Mouse (Mus musculus) adrenal gland, adult 2 months (tissue): ENCODE measurements around the gene Tceanc. TPM values are rescaled to one million over a fixed set of nuclear protein-coding genes. Genes with fewer than 3 reads are reported as not detected.

Source experiments
- DNase-seq: peaks from one replicate; pipeline ENCODE4 v3.0.0; 2021
- long read RNA-seq: library from polyadenylated mRNA; stranded (forward); transcript quantifications from one replicate; pipeline ENCODE4 v2.0.0, GENCODE M21; 2021
- polyA plus RNA-seq: library from polyadenylated mRNA; depleted of rRNA; stranded (reverse); fragments of >200 nt; gene quantifications from 2 replicates; pipeline ENCODE4 v1.2.3, GENCODE M21; 2012; rRNA removed
- total RNA-seq, 2 experiments: library from RNA; stranded (reverse); gene quantifications; 2 replicates each; pipeline ENCODE4 v1.2.3; 2021

Tceanc gene
- total RNA-seq, result 1 to 10 TPM; 2.9 to 4.7 TPM
- 0.84 and 1.0 TPM in 2 replicates for polyA plus RNA-seq
- long read RNA-seq, full-length matches to known transcripts, result 1 of 1 reads
- long read RNA-seq, partial matches to known transcripts, result 0 of 1 reads
- long read RNA-seq, other reads (novel, unspliced or antisense), result 0 of 1 reads

- DNase-seq, result no peak
These were observed at the start of gene Tceanc for GRCm38 (mm10) chrX:166518345-166518744. TSS of gene Tceanc (minus strand) at chrX:166518567.

- no peak for DNase-seq
These were observed 47.6 kb upstream of the Tceanc start for GRCm38 (mm10) chrX:166565983-166566382.

GRCm38 (mm10) chrX:166565401-166565800 lies 47.0 kb upstream of the Tceanc start:
- DNase-seq, result no peak

GRCm38 (mm10) chrX:166564900-166565299 lies 46.5 kb upstream of the Tceanc start:
- DNase-seq, result peak; percentile 14

GRCm38 (mm10) chrX:166559333-166559732 lies 41.0 kb upstream of the Tceanc start:
- DNase-seq, result peak; percentile 27

- DNase-seq, result no peak
These were observed 34.0 kb upstream of the Tceanc start for GRCm38 (mm10) chrX:166552355-166552754.

- DNase-seq, result no peak
These were observed 28.1 kb upstream of the Tceanc start for GRCm38 (mm10) chrX:166546495-166546894.

- no peak for DNase-seq
These were observed 16.8 kb upstream of the Tceanc start for GRCm38 (mm10) chrX:166535138-166535537.

DNA sequence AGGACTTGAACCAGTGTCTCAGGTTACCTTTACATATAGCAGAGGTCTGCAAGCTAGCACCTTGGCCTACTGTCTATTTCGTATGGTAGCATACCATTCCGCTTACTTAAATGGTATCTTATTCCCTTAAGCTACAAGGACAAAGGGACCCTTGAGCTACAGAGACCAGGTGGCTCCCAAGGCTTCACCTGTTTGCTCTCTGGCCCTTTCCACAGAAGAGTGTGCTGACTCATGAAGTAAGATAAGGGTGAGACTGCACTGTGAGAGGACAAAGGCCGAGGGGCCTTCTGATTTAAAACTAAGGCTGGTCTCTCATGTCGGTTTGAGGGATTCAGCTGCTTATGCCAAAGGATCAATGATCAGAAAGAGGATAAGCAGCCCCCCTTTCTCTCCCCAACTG lies 15.1 kb upstream of the Tceanc start:
- no peak for DNase-seq

GRCm38 (mm10) chrX:166531671-166532070 lies 13.3 kb upstream of the Tceanc start:
- no peak for DNase-seq

DNA sequence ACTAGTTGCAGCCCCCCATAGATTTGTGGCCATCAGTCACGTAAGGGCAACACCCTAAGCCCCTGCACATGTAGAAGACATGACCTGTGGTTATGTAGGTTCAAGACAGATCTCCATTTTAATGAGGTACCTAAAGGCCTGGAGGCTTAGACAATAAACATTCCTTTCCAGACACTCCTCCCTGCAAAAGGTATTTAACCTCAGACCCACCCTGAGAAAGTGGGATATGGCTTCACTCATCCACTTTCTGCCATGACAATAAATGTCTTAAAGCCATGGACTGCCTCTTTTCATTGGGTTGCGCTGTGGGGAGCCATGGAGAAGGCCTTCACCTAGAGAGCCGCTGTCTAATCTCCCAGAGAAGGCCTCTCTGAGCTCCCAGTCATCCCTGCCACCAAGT lies 9.8 kb upstream of the Tceanc start:
- no peak for DNase-seq

DNA sequence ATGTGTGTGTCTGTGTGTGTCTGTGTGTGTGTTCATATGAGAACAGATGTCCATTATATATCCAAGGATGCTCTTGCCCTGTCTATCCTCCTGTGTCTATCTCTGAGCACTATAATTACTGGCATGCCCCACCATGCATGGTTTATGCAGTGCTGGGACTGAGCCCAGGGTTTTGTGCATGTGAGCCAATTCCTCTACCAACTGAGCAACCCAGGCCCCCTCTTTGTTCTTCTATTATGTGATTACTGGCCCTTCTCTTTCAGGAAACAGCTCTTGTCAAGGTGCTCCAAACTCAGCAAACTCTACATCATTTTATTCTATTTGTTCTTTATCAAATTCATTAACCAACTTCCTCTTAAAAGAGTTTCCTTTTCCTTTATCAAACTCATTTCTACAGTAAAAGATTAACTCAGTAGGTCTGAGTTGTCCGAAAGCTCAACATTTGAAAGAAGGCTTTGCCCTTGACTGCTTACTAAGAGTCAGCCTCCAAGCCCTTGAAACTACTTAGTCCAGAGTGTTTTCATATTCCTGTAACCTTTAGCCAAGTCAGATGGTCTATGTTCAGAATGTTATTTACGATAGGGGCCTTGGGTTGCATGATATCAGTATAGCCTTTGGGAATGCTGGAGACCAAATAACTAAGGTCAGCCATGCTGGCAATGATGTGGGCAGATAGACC lies 7.4 kb upstream of the Tceanc start:
- DNase-seq, result peak; percentile 31

DNA sequence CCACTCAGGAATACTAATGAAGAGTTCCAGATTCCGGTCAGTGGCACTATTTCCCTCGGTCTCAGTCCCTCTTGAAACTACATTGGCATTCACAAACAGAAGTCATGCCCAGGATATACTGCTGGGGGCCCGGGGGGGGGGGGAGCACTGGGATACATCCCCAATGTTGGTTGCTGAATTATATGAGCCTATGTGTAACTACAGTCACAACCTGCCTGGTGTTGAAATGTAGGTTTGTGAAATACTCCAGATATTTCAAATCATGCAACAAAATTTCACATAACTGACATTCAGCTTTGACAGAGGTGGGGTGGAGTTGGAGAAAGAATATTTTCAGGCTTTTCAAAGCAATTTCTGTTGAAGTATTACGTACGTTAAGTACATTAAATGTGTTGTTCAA lies 2.4 kb upstream of the Tceanc start:
- no peak for DNase-seq

- DNase-seq, result peak; percentile 63
These were observed 1.7 kb downstream of the Tceanc start for GRCm38 (mm10) chrX:166516631-166517030.

- DNase-seq, result no peak
These were observed 2.4 kb downstream of the Tceanc start for GRCm38 (mm10) chrX:166515923-166516322.

DNA sequence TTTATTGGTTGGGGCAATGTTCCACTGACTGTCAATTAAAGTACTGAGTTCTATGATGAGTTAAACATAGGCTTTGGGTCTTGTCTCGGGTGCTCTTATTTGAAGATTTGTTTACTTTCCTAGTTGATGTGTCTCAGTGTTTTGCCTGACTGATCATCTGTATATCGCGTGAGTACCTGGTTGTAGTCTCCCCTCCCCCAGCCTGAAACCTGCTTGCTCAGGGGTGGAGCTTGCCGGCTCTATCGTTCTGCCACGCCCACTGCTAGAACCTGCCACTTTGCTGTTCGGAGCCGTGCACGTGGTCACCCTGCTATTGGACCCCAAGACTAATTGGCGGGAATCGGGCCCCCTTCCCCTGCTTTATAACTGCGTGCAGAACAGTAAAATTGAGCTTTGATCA lies 4.3 kb downstream of the Tceanc start:
- DNase-seq, result peak; percentile 20

DNA sequence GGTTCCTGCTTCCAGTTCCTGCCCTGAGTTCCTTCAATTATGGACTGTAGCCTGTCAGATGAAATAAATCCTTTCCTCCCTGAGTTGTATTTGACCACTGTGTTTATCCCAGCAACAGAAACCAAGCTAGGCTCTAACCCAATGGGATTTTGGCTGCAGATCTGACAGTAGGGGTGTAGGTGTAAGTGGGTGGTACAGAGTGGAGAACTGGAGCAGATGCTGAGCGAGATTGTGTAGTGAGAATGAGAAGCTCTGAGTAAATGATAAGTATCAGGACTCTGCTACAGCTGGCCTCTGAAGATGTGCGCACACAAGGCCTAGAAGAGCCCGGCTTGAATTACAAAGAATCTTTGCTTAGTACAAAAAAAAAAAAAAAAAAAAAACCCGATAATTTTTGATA lies 6.3 kb downstream of the Tceanc start:
- no peak for DNase-seq

GRCm38 (mm10) chrX:166511107-166511506 lies 7.3 kb downstream of the Tceanc start:
- no peak for DNase-seq

DNA sequence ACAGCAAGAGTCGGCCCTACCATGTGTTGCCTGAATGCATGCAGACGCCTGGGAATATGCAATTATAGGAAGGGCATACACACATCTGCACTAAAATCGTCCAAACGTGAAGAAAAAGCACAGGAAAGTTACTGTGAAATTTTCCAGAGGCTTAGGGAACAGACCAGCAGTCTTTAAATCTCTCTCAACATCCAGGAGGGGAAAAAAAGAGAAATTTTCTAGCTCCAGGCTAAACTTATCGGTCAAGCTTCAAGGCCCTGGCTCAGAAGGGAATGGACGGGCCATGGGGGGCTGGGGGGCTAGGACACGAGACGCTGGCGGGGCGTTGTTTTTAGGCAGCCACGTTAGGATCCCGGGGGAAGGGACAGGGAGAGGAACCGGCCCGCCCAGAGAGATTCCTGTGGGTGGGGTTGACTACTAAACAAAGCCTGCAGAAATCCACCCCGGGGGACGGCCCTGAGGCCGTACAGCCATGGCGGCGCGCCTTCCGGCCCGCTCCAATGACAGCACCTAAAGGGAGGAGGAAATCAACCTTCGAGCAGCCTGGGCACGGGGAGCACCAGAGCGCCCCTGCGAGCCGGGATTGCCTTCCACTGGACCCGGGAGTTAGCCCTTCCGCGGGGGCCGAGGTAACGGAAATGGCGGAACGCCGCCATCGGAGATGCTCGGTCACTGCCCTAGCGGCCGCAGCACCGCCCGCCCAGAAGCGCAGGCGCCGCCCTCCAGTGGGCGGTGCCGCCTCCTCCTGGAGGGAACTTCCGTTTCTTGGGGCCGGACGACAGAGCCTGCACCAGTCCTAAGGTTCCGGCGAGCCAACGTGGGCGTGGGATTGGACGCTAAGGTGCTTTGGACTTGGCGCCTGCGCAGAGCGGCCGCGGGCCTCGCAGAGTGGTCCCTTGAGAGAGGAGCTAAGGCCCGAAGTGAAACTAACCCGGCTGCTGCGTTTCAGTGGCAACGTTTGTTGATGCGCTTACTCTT lies 8.3 kb downstream of the Tceanc start:
- DNase-seq, result peak; percentile 94

- no peak for DNase-seq
These were observed 13.9 kb downstream of the Tceanc start for GRCm38 (mm10) chrX:166504421-166504820.

- DNase-seq, result no peak
These were observed 18.7 kb downstream of the Tceanc start for GRCm38 (mm10) chrX:166499496-166500190.

DNA sequence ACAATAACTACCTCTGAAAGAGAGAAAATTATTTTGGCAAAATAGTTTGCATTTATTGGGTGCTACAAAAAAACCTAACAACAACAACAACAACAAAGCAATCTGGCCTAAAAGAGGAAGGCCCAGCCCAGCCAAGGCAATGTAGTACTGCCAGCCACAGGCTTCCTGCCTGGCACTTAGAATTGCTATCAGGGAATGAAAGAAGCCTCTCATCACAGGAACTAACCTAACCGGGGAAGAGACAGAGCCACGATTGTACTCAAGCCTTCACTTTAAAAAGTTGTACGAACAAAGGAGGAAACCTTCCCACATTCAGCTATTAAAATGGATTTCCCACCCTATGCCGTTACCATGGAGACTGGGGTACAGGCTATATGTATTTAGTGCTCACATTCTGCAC lies 20.6 kb downstream of the Tceanc start:
- no peak for DNase-seq
